Mouse (Mus musculus) E14TG2a.4 (cell line): Measurements from ENCODE around the gene Scn1b.

Experiments
- H3K27me3 ChIP-seq: 2 replicates; pipeline ENCODE4 v1.6.1; 2014; ENCODE audit warnings: low read length, control low read depth; ENCODE audit not compliant: insufficient read depth
- H3K36me3 ChIP-seq: 2 replicates; pipeline ENCODE4 v1.6.1; 2014; ENCODE audit warnings: low read length, control low read depth; ENCODE audit not compliant: insufficient read depth
- H3K4me1 ChIP-seq: replicated peaks from 2 replicates; pipeline ENCODE4 v1.6.1; 2014; ENCODE audit warnings: low read depth, low read length, control low read depth
- H3K4me3 ChIP-seq: replicated peaks from 2 replicates; pipeline ENCODE4 v1.5.1; 2014; ENCODE audit warnings: mild to moderate bottlenecking, low read length
- H3K9me3 ChIP-seq: 2 replicates; pipeline ENCODE4 v1.6.1; 2014; ENCODE audit warnings: low read length, control low read depth
- CTCF ChIP-seq: conservative IDR thresholded peaks from 2 replicates; pipeline ENCODE4 v1.5.1; 2014; ENCODE audit warnings: low read length
- NANOG ChIP-seq: IDR thresholded peaks from 2 replicates; pipeline ENCODE4 v1.6.1; 2014; ENCODE audit warnings: borderline replicate concordance, low read length, mixed read lengths
- POU5F1 ChIP-seq: IDR thresholded peaks from 2 replicates; pipeline ENCODE4 v1.6.1; 2014; ENCODE audit warnings: low read length, borderline replicate concordance

Gene Scn1b

DNA sequence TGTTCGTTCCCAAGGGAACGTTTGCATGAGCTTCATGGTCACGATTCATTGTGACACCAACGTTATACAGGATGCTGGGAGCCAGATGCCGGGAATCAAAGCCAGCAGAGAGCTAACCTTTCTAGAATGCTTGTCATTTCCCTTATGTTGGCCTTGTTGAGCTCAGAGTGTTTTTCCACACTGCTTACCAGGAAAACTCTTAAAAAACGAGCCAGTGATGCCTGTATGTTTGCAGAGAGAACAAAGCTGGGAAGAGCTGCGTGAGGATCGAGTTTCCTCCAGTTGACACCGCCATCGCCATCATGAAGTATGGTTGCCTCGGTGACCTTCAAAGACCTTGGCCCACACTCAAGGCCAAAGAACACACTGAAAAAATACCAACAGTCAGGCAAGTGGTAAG lies 35.5 kb upstream of the Scn1b start:
- H3K4me1 ChIP-seq = peaks cover 42% of the 10 kb centered on the region
- no peak overlapping the region for H3K4me3 ChIP-seq
- no peaks in the 10 kb centered on the region for H3K27me3 ChIP-seq
- no peaks in the 10 kb centered on the region for H3K36me3 ChIP-seq
- no peak for TF ChIP-seq POU5F1
- TF ChIP-seq NANOG = no peak
- TF ChIP-seq CTCF = no peak
- no peaks in the 10 kb centered on the region for H3K9me3 ChIP-seq

DNA sequence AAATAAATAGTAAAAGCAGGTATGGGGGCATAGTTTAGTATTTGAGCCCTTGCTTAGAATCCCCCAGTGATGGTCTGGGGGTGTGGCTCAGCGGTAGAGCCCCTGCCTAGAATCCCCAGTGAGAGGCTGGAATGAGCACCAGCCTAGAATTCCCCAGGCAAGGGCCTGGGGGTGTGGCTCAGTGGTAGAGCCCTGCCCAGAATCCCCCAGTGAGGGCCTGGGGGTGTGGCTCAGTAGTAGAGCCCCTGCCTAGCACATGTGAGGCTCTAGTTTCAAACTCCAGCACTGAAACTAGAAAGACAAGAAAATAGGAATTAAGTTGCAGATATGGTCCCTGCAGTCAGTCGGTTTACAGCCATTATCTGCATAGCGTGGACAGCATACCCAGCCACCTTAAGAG lies 35.0 kb upstream of the Scn1b start:
- H3K9me3 ChIP-seq = no peaks in the 10 kb centered on the region
- peaks cover 47% of the 10 kb centered on the region for H3K4me1 ChIP-seq
- no peak for TF ChIP-seq POU5F1
- TF ChIP-seq CTCF = no peak
- TF ChIP-seq NANOG = no peak
- no peaks in the 10 kb centered on the region for H3K36me3 ChIP-seq
- no peak overlapping the region for H3K4me3 ChIP-seq
- H3K27me3 ChIP-seq = no peaks in the 10 kb centered on the region

DNA sequence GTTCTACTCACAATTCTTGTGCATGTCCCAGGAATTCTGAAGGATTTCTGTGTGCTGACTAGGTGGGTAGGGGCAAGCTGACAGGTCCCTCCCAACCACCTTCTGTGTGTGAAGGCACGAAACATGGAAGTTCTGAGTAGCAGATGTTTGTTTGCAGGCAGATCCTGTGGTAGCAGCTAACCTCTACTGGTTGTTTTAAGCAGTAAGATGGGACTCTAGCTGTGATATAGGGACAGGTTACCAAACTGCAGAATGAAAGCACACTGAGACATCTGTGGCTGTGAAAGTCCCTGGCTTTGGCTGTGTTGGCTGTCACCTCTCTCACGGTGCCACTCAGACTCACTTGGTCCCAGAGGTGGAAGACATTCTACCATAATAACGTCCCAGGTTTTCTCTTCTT lies 34.4 kb upstream of the Scn1b start:
- TF ChIP-seq CTCF (no peak), POU5F1 (no peak), NANOG (no peak)
- Histone ChIP-seq H3K27me3 (no peaks in the 10 kb centered on the region), H3K36me3 (no peaks in the 10 kb centered on the region), H3K9me3 (no peaks in the 10 kb centered on the region), H3K4me1 (peaks cover 51% of the 10 kb centered on the region), H3K4me3 (no peak overlapping the region)

DNA sequence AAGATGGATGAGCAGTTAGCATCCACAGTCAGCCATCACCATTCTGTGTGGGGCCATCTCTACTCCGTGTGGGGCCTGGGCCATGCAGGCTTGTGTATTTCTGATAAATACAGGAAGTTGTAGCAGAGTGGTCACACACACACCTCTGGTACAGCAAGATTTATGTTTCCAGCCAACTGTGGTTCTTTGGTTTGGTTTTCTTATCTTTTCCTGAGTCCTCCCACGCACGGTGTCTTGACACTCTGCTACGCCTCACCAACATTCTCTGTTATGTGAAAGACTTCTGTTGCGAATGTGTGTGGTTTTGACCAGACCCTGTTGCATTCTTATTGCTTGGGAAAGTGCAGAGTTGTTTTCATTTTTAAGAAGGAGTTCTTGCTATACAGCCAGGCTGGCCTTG lies 34.0 kb upstream of the Scn1b start:
- H3K27me3 ChIP-seq = no peaks in the 10 kb centered on the region
- no peaks in the 10 kb centered on the region for H3K9me3 ChIP-seq
- peaks cover 53% of the 10 kb centered on the region for H3K4me1 ChIP-seq
- H3K4me3 ChIP-seq = no peak overlapping the region
- H3K36me3 ChIP-seq = no peaks in the 10 kb centered on the region
- TF ChIP-seq NANOG (no peak), POU5F1 (no peak), CTCF (no peak)

DNA sequence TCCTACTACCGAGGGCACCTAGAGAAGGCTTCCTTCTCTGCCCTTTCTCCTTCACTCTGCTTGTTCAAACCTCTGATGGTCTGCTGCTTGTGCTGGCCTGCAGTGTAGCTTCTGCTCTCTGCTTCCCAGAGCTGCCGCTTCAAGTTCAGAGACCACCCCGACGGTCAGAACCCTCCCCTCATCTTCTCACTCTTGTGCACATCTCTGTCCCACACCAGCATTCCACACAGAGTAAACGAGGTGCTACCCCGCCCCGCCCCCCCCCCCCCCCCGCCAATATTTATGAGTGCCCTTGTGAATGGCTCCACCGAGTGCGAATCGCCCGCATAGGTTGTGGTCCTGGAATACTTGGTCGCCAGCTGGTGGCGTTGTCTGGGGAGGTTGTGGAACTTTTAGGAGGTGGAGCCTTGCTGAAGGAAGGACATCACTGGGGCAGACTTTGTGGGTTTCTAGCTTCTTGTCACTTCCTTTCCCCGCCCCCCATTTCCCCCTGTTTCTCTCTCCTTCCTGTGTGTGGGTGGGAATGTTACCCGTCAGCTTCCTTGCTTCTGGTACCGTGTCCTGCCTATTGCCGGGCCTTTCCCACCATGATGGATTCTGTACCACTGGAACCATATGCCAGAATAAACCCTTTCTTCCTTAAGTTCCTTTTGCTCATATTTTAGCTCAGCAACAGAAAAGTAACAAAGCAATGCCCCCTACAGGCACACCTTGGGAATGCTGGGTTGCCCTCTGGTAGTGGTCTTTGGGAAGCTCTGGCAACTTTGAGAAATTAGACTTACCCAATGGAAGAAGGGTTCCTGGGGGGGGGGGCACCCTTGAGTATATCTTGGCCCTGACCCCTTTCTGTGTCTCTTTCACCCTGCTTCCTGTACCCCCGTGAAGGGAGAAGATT lies 29.5 kb upstream of the Scn1b start:
- no peak for TF ChIP-seq POU5F1
- no peak for TF ChIP-seq NANOG
- TF ChIP-seq CTCF = peak; percentile 74
- H3K27me3 ChIP-seq = no peaks in the 10 kb centered on the region
- no peaks in the 10 kb centered on the region for H3K9me3 ChIP-seq

DNA sequence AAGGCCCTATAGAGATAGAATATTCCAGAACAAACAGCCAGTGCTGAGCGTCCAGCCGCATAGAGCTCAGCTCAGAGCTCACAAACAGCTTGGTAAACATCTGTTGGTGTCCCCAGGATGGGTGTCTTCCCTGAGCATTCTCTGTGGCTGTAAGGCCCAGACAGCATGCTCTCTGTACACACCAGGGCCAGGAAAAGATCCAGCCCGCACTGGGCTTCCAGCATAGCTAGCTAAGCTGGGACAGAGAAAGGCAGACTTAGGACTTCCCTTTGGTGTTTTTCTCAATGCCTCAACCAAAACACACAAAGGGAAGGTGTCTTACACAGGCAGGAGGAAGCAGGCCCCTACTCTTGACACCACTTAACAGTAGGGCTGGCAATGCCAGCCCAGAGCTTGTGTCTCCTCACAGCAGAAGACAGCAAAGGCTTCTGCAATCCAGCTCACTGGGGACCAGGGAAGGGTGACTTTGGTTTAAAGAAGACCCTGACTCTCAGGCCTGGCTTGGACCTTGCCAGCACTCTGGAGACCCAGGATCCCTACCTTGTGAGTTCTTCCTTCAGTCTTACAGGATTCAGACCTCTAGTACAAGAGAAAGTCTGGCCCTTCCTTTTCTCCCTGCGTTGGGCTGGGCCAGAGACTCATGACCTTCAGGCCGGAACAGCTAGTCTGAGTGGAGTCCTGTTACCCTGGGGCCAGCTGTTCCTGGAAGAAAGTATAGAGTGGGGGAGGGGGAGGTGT lies 28.7 kb upstream of the Scn1b start, which contains the start of gene Gramd1a:
Gene Gramd1a (minus strand): TSS at position 601 of the 738 bp plus-strand sequence.
- no peaks in the 10 kb centered on the region for H3K27me3 ChIP-seq
- TF ChIP-seq POU5F1 (no peak), CTCF (no peak), NANOG (no peak)
- H3K9me3 ChIP-seq = no peaks in the 10 kb centered on the region
- peaks cover 20% of the 10 kb centered on the region for H3K36me3 ChIP-seq
- peaks cover 57% of the 10 kb centered on the region for H3K4me1 ChIP-seq
- peak within 1 kb of the TSS; percentile 74 for H3K4me3 ChIP-seq

More for the DNA sequence above, 29.5 kb upstream of the Scn1b start:
- Histone ChIP-seq H3K4me3 (peak overlapping the region; percentile 74), H3K4me1 (peaks cover 60% of the 10 kb centered on the region), H3K36me3 (peaks cover 20% of the 10 kb centered on the region)

DNA sequence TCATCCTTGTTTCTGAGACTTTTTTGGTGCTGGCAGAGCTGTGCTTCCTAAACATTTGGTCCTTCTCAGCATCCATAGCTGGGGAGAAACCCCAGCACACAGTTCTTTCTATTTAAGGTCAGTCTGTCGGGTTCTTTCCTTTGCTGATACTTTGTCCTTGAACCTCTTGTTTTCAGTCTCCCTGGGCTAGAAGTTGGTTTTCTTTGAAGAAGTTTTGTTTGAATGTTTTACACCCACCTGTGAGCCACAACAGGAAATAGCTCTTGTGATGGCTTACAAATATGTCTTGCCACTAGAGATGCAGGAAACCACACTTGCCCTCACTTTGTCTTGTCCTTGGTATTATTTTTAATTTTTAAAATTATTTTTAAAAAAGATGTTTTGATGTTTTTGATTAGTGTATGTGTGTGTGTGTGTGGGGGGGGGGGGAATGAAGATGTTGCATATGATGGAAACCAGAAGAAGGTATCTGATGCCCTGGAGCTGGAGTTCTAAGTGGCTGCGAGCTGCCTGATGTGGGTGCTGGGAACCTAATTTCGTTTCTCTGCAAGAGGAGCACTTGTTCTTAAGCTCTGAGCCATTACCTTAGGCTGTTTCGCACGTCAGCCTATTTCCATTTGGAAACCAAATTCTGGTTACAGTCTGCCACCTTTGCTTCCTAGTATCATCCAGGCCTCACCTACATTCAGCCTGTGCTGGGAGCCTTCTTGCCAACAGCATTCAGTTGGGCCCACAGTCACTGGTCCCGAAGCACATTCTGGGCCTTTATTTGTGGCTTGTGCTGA lies 26.9 kb upstream of the Scn1b start:
- H3K36me3 ChIP-seq = peaks cover 20% of the 10 kb centered on the region
- peaks cover 71% of the 10 kb centered on the region for H3K4me1 ChIP-seq
- 0 out of 2 replicates have a peak overlapping the region, but pooled peaks have one; percentile 13 for H3K4me3 ChIP-seq
- no peaks in the 10 kb centered on the region for H3K27me3 ChIP-seq
- no peaks in the 10 kb centered on the region for H3K9me3 ChIP-seq
- TF ChIP-seq CTCF (no peak), NANOG (no peak), POU5F1 (no peak)
